Comparison of ENCODE assay signal across 17 mouse cellular contexts in genomic region chr10:87513052-87513451, GRCm38 (mm10). TPM values are rescaled to one million over a fixed set of nuclear protein-coding genes. Genes with fewer than 3 reads are reported as not detected.
DNase-seq lines count a peak whose midpoint lies in the region; TF ChIP-seq lines count a peak whose summit lies in the region.
"Had no signal": no experiment of that assay in that cellular context is flagged by ENCODE, and none has a peak within 500 bp of the region (broad histone marks: within the 10 kb centered on the region; RNA-seq: fewer than 3 reads in every experiment).

No protein-coding gene starts in this region.

- no peaks in the 10 kb centered on the region for H3K27me3 ChIP-seq in ES-Bruce4 (ENCODE audit: control insufficient read depth, insufficient read depth, low read length, poor library complexity, severe bottlenecking)
- H3K27me3 ChIP-seq: stomach, embryonic 15.5 days had no signal

- no peak overlapping the region for H3K27ac ChIP-seq in layer of hippocampus, adult 2 months
- no peak overlapping the region for H3K27ac ChIP-seq in ES-Bruce4 (ENCODE audit: insufficient read depth, low read length)
- H3K27ac ChIP-seq: stomach, embryonic 15.5 days had no signal

- H3K9me3 ChIP-seq in ES-Bruce4 (replicated peaks; ENCODE audit: control insufficient read depth, insufficient read depth, low read length, poor library complexity, severe bottlenecking) = no peaks in the 10 kb centered on the region; the same call in 1 of the 2 replicates
- H3K9me3 ChIP-seq: stomach, embryonic 15.5 days had no signal

- H3K9ac ChIP-seq in ES-Bruce4 (ENCODE audit: low read depth, poor library complexity, severe bottlenecking) = no peak overlapping the region
- H3K9ac ChIP-seq: stomach, embryonic 15.5 days had no signal

- no peak overlapping the region for H3K4me3 ChIP-seq in layer of hippocampus, adult 2 months
- no peak overlapping the region for H3K4me3 ChIP-seq in ES-Bruce4 (ENCODE audit: low read depth, low read length)
- H3K4me3 ChIP-seq: stomach, embryonic 15.5 days had no signal

- no peak for TF ChIP-seq EP300 in ES-Bruce4 (IDR thresholded peaks at IDR 0.05; ENCODE audit: insufficient read depth, low read depth, low read length)

- DNase-seq in adrenal gland, postnatal 10 days = peak; percentile 8
- no peak for DNase-seq in adrenal gland, postnatal 4 days (ENCODE audit: low spot score in 2 of 2)
- DNase-seq in layer of hippocampus, adult 2 months (ENCODE audit: low spot score in 2 of 2) = no peak
- no peak for DNase-seq in layer of hippocampus, adult 9-10 months (ENCODE audit: low spot score)
- peak; percentile 41 to 58 for DNase-seq in kidney, postnatal 25 days
- DNase-seq in frontal cortex, postnatal 14 days (ENCODE audit: low spot score in 2 of 2) = no peak
- no peak for DNase-seq in urinary bladder, postnatal 4 days (ENCODE audit: low spot score in 2 of 2)
- DNase-seq: adrenal gland, adult 8-10 months; cerebellum, adult 11 months; gastrocnemius, postnatal 25 days; left cerebral cortex, postnatal 4 days; right cerebral cortex, postnatal 14 days had no signal

- H3K36me3 ChIP-seq in ES-Bruce4 (ENCODE audit: control insufficient read depth, insufficient read depth, low read length, poor library complexity, severe bottlenecking) = no peaks in the 10 kb centered on the region; the same call in 1 of the 2 replicates
- H3K36me3 ChIP-seq: stomach, embryonic 15.5 days had no signal

- H3K4me1 ChIP-seq in ES-Bruce4 (ENCODE audit: control insufficient read depth, insufficient read depth, low read length) = no peaks in the 10 kb centered on the region
- H3K4me1 ChIP-seq: stomach, embryonic 15.5 days had no signal

- peak; percentile 30 for TF ChIP-seq CTCF in layer of hippocampus, adult 2 months (conservative IDR thresholded peaks at IDR 0.05)
- peak; percentile 36 for TF ChIP-seq CTCF in ES-Bruce4 (IDR thresholded peaks at IDR 0.05; ENCODE audit: low read depth, low read length)

- no peak for TF ChIP-seq POLR2A in ES-Bruce4 (IDR thresholded peaks at IDR 0.05; ENCODE audit: insufficient read depth, low read length)

RNA-seq across cellular contexts. Expression of gene Pah, which starts 8.5 kb away (rescaled TPM):
- 10 to 100 TPM; 25.9 to 64.4 TPM for total RNA-seq in adrenal gland, postnatal 10 days (2021)
- total RNA-seq in adrenal gland, postnatal 4 days (2021) = 10 to 100 TPM; 16.3 to 20.3 TPM
- not detected for total RNA-seq in layer of hippocampus, adult 2 months (2021)
- not detected in 2 replicates for polyA plus RNA-seq in ES-Bruce4 (2011; ENCODE audit: insufficient read depth, insufficient read length, low read depth, missing spikeins)
- total RNA-seq: gastrocnemius, postnatal 25 days; left cerebral cortex, postnatal 4 days had no signal
- polyA plus RNA-seq: forebrain, embryonic 14.5 days; large intestine, adult 2 months; neural tube, embryonic 11.5 days had no signal

RNA-seq across cellular contexts. Expression of gene Ascl1, which starts 19.6 kb away (rescaled TPM):
- 1 to 10 TPM; 1.8 to 2.0 TPM for total RNA-seq in adrenal gland, postnatal 10 days (2021)
- total RNA-seq in adrenal gland, postnatal 4 days (2021) = 1 to 10 TPM; 4.2 to 4.4 TPM
- 1 to 10 TPM; 6.0 to 6.9 TPM for total RNA-seq in layer of hippocampus, adult 2 months (2021)
- not detected in 2 replicates for polyA plus RNA-seq in ES-Bruce4 (2011; ENCODE audit: insufficient read depth, insufficient read length, low read depth, missing spikeins)
- total RNA-seq: gastrocnemius, postnatal 25 days had no signal

Comparison
In these comparisons a context has a peak if more than half of its experiments do, and no peak if none do; other contexts are left out.
1. DNase-seq: peak in adrenal gland, postnatal 10 days (single experiment) and kidney, postnatal 25 days (2 of 2); none in adrenal gland, postnatal 4 days (0 of 2), layer of hippocampus, adult 2 months (0 of 2), layer of hippocampus, adult 9-10 months (single experiment), frontal cortex, postnatal 14 days (0 of 2) and urinary bladder, postnatal 4 days (0 of 2).
2. RNA of gene Pah, which starts 8.5 kb away (total RNA-seq): 25.9 to 64.4 TPM in adrenal gland, postnatal 10 days and 16.3 to 20.3 TPM in adrenal gland, postnatal 4 days; not detected in layer of hippocampus, adult 2 months; every median in the first group is over 10 times any median in the second.